Mouse (Mus musculus) stomach, adult 2 months (tissue): Measurements from ENCODE around the gene Vmn2r14. TPM values are rescaled to one million over a fixed set of nuclear protein-coding genes. Genes with fewer than 3 reads are reported as not detected.

Source experiments
- polyA plus RNA-seq: library from polyadenylated mRNA; depleted of rRNA; stranded (reverse); fragments of >200 nt; gene quantifications from 2 replicates; pipeline ENCODE4 v1.2.3, GENCODE M21; 2012; rRNA removed

Gene Vmn2r14
- not detected in 2 replicates for polyA plus RNA-seq

DNA sequence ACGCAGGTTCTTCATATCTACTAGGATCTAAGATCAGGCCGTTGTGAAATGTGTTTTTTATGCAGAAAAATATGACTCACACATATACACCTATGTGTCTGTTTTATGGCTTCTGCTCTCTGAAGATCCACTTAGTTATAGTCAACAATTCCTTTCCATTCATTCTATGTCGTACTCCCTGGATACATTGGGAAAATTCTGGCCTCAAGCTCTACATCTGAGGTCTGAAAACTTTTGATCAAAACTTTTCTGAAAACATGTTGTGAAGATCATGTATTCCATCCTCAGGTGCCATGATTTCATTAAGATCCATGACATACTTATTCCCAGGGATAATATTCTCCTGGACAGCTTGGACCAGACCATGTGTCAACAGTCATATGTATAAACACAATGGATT, at the start of gene Vmn2r14:
TSS of gene Vmn2r14 (minus strand) at position 101 of the 400 bp plus-strand sequence.

GRCm38 (mm10) chr5:109192099-109192498, 32.4 kb downstream of the Vmn2r14 start, which contains the start of gene Vmn2r13:
Gene Vmn2r13, minus strand, starts transcription at chr5:109192199.

Other genes starting within 250 kb of the Vmn2r14 start
- not detected in 2 replicates for gene Vmn2r10, start 218.2 kb downstream of the Vmn2r14 start, polyA plus RNA-seq
- gene Vmn2r11, start 165.1 kb downstream of the Vmn2r14 start, polyA plus RNA-seq: not detected in 2 replicates
- gene Vmn2r12, start 126.8 kb downstream of the Vmn2r14 start, polyA plus RNA-seq: not detected in 2 replicates
- not detected in 2 replicates for gene Vmn2r13, start 32.5 kb downstream of the Vmn2r14 start, polyA plus RNA-seq
- gene Vmn2r15, start 72.9 kb upstream of the Vmn2r14 start, polyA plus RNA-seq: not detected in 2 replicates
- not detected in 2 replicates for gene Vmn2r16, start 105.5 kb upstream of the Vmn2r14 start, polyA plus RNA-seq
- gene Vmn2r17, start 195.0 kb upstream of the Vmn2r14 start, polyA plus RNA-seq: not detected in 2 replicates